19 mouse cellular contexts compared by ENCODE assay signal in genomic region chr11:70745636-70746035, GRCm38 (mm10). TPM values are rescaled to one million over a fixed set of nuclear protein-coding genes. Genes with fewer than 3 reads are reported as not detected.
"Had no signal": no experiment of that assay in that cellular context is flagged by ENCODE, and none has a peak within 500 bp of the region (broad histone marks: within the 10 kb centered on the region; RNA-seq: fewer than 3 reads in every experiment).

No protein-coding gene starts in this region.

- ATAC-seq: liver, postnatal 0 days; lung, postnatal 0 days; midbrain, embryonic 13.5 days; midbrain, embryonic 15.5 days had no signal

- H3K27me3 ChIP-seq: lung, embryonic 15.5 days; midbrain, embryonic 13.5 days; midbrain, embryonic 15.5 days; neural tube, embryonic 12.5 days had no signal

- H3K4me3 ChIP-seq: lung, embryonic 15.5 days; megakaryocyte, embryonic 14.5 days; midbrain, embryonic 13.5 days; midbrain, embryonic 15.5 days; neural tube, embryonic 12.5 days had no signal

- H3K4me1 ChIP-seq: lung, embryonic 15.5 days; megakaryocyte, embryonic 14.5 days; midbrain, embryonic 13.5 days; midbrain, embryonic 15.5 days; neural tube, embryonic 12.5 days had no signal

- H3K4me2 ChIP-seq: lung, embryonic 15.5 days; midbrain, embryonic 11.5 days; midbrain, embryonic 13.5 days; midbrain, embryonic 15.5 days; neural tube, embryonic 12.5 days had no signal

- H3K36me3 ChIP-seq: lung, embryonic 15.5 days; midbrain, embryonic 13.5 days; midbrain, embryonic 15.5 days; neural tube, embryonic 12.5 days had no signal

- H3K27ac ChIP-seq: lung, embryonic 15.5 days; macrophage; midbrain, embryonic 13.5 days; midbrain, embryonic 15.5 days; neural tube, embryonic 12.5 days had no signal

- DNase-seq: liver, postnatal 0 days; lung, adult 2 months; lung, postnatal 14 days; lung, postnatal 36 days; right cerebral cortex, postnatal 14 days; spleen, adult 18-20 months; thymus, adult 18-20 months; thymus, postnatal 14 days; thymus, postnatal 36 days had no signal

- H3K9ac ChIP-seq: liver, postnatal 0 days; lung, embryonic 15.5 days; midbrain, embryonic 13.5 days; midbrain, embryonic 15.5 days; neural tube, embryonic 12.5 days had no signal

- H3K9me3 ChIP-seq: lung, embryonic 15.5 days; midbrain, embryonic 13.5 days; midbrain, embryonic 15.5 days; neural tube, embryonic 12.5 days had no signal

RNA-seq across cellular contexts. Expression of gene Inca1, which starts 45.7 kb away (rescaled TPM):
- total RNA-seq: monocyte, adult 5-6 weeks; neutrophil, adult 5-6 weeks had no signal
